In the genomic region with DNA sequence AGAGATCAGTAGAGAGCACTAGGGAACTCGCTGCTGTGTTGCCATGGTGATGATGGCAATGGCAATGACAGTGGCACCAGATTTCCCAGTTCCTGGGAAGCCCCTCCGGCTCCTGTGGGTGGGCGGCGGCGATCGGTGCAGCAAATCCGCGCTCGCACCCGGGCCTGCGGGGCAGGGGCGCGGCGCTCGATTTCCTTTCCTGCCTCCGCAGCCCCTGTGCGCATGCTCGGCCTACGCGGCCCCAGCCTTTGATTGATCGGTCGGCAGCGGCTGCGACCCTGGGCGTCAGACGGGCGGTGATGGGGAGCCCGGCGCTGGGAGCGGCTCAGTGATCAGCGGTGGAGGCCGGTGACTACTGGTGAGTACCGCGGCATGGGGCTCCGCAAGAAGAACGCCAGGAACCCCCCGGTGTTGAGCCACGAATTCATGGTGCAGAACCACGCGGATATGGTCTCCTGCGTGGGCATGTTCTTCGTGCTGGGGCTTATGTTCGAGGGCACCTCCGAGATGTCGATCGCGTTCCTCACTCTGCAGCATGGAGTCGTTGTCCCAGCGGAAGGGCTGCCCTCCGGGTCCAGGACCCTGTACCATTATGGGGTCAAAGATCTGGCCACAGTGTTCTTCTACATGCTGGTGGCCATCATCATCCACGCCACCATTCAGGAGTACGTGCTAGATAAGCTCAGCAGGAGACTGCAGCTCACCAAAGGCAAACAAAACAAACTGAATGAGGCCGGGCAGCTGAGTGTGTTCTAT, we compare ENCODE assay signal across 9 mouse cellular contexts. TPM values are rescaled to one million over a fixed set of nuclear protein-coding genes. Genes with fewer than 3 reads are reported as not detected.
DNase-seq lines count a peak whose midpoint lies in the region; ATAC-seq and TF ChIP-seq lines count a peak whose summit lies in the region.
"Had no signal": no experiment of that assay in that cellular context is flagged by ENCODE, and none has a peak within 500 bp of the region (broad histone marks: within the 10 kb centered on the region; RNA-seq: fewer than 3 reads in every experiment).

Gene Tram1l1 (plus strand): TSS at position 35 of the 756 bp plus-strand sequence.

- no peaks in the 10 kb centered on the region for H3K36me3 ChIP-seq in heart, embryonic 10.5 days
- H3K36me3 ChIP-seq in liver, adult 2 months (ENCODE audit: control insufficient read depth, insufficient read depth, low read length) = no peaks in the 10 kb centered on the region
- H3K36me3 ChIP-seq in neural tube, embryonic 14.5 days (ENCODE audit: control insufficient read depth, insufficient read depth, low read length) = no peaks in the 10 kb centered on the region; the same call in 1 of the 2 replicates

- no peaks in the 10 kb centered on the region for H3K27me3 ChIP-seq in heart, embryonic 10.5 days (ENCODE audit: insufficient read depth, poor library complexity, severe bottlenecking)
- H3K27me3 ChIP-seq in liver, adult 2 months (ENCODE audit: control insufficient read depth, insufficient read depth, low read length) = peaks cover 5% of the 10 kb centered on the region; the same call in 1 of the 2 replicates
- no peaks in the 10 kb centered on the region for H3K27me3 ChIP-seq in neural tube, embryonic 14.5 days (ENCODE audit: control insufficient read depth, insufficient read depth, low read length)
- H3K27me3 ChIP-seq: Patski had no signal

- 5% methylated on average over 53 of the region's 53 CpGs for WGBS in heart, embryonic 10.5 days
- 5% methylated on average over 53 of the region's 53 CpGs for WGBS in liver, adult 2 months
- WGBS in neural tube, embryonic 14.5 days = 2% methylated on average over 53 of the region's 53 CpGs

- peak within 1 kb of the TSS; percentile 87 for H3K27ac ChIP-seq in heart, embryonic 10.5 days
- no peak within 1 kb of the TSS for H3K27ac ChIP-seq in liver, adult 2 months (replicated peaks; ENCODE audit: insufficient read depth, low read depth, low read length)
- peak within 1 kb of the TSS; percentile 88 for H3K27ac ChIP-seq in neural tube, embryonic 14.5 days (ENCODE audit: low read depth, low read length)

- peak; percentile 97 for ATAC-seq in neural tube, embryonic 14.5 days (ENCODE audit: low read depth)
- ATAC-seq: Patski had no signal

- no peak within 1 kb of the TSS for H3K9ac ChIP-seq in liver, adult 2 months (ENCODE audit: low read depth, low read length)
- peak within 1 kb of the TSS; percentile 55 for H3K9ac ChIP-seq in neural tube, embryonic 14.5 days (replicated peaks; ENCODE audit: low read depth, low read length)

- no peak for TF ChIP-seq POLR2A in liver, adult 2 months (IDR thresholded peaks at IDR 0.05; ENCODE audit: extremely low read depth, insufficient read depth, low read length)

- peak; percentile 3 for DNase-seq in thymus, postnatal 0 days (ENCODE audit: low spot score)
- DNase-seq in thymus, postnatal 36 days = no peak
- peak; percentile 92 for DNase-seq in embryo, embryonic 10.5 days (ENCODE audit: low spot score)
- peak; percentile 87 for DNase-seq in heart, embryonic 10.5 days (ENCODE audit: low spot score)
- peak; percentile 47 for DNase-seq in kidney, postnatal 14 days
- no peak for DNase-seq in liver, adult 2 months (ENCODE audit: extremely low read depth, low read depth, low spot score)
- DNase-seq in urinary bladder, postnatal 4 days (ENCODE audit: low spot score in 2 of 2) = peak; percentile 47 to 61

- peak within 1 kb of the TSS; percentile 61 for H3K4me2 ChIP-seq in neural tube, embryonic 14.5 days (ENCODE audit: low read depth, low read length)

- H3K9me3 ChIP-seq in heart, embryonic 10.5 days = no peaks in the 10 kb centered on the region
- no peaks in the 10 kb centered on the region for H3K9me3 ChIP-seq in neural tube, embryonic 14.5 days (ENCODE audit: control insufficient read depth, low read length)

- H3K4me1 ChIP-seq in heart, embryonic 10.5 days = peaks cover 6% of the 10 kb centered on the region; the same call in 1 of the 2 replicates
- no peaks in the 10 kb centered on the region for H3K4me1 ChIP-seq in liver, adult 2 months (ENCODE audit: control insufficient read depth, insufficient read depth, low read length)
- peaks cover 17% of the 10 kb centered on the region for H3K4me1 ChIP-seq in neural tube, embryonic 14.5 days (ENCODE audit: control insufficient read depth, insufficient read depth, low read length)

- peak within 1 kb of the TSS; percentile 71 for H3K4me3 ChIP-seq in heart, embryonic 10.5 days
- H3K4me3 ChIP-seq in liver, adult 2 months (ENCODE audit: insufficient read depth, low read depth, low read length) = peak within 1 kb of the TSS; percentile 9; the same call in 1 of the 2 replicates
- peak within 1 kb of the TSS; percentile 42 for H3K4me3 ChIP-seq in neural tube, embryonic 14.5 days (ENCODE audit: low read depth, low read length)

- TF ChIP-seq CTCF in liver, adult 2 months (IDR thresholded peaks at IDR 0.05; ENCODE audit: low read depth, low read length) = no peak

- no peaks in the 10 kb centered on the region for H3K79me2 ChIP-seq in liver, adult 2 months (ENCODE audit: control insufficient read depth, insufficient read depth, low read length)

RNA-seq across cellular contexts. Expression of gene Tram1l1, which starts in this region (rescaled TPM):
- 0.09 and 0.21 TPM in 2 replicates for polyA plus RNA-seq in thymus, postnatal 0 days (2015; fragmentation: Nextera tagmentation; extraction: Ambion mirVana)
- polyA plus RNA-seq in heart, embryonic 10.5 days (2016; fragmentation: Nextera tagmentation; extraction: Ambion mirVana) = 5.1 and 6.3 TPM in 2 replicates
- total RNA-seq in liver, adult 2 months (2014; rRNA removed) = 0.07 TPM in 1 of 2 replicates, not detected in the other
- polyA plus RNA-seq in liver, adult 2 months (2012; rRNA removed) = not detected in 2 replicates
- polyA plus RNA-seq in neural tube, embryonic 14.5 days (2014; fragmentation: Nextera tagmentation; extraction: Ambion mirVana) = 55.7 and 57.1 TPM in 2 replicates
- polyA plus RNA-seq: Patski had no signal

Comparison
In these comparisons a context has a peak if more than half of its experiments do, and no peak if none do; other contexts are left out.
1. Peak in DNase-seq in thymus, postnatal 0 days; RNA of the gene not detected or under 1 TPM.
2. DNase-seq: peak in embryo, embryonic 10.5 days (single experiment), heart, embryonic 10.5 days (single experiment), kidney, postnatal 14 days (single experiment) and urinary bladder, postnatal 4 days (2 of 2); none in thymus, postnatal 36 days (0 of 2) and liver, adult 2 months (single experiment).
3. H3K4me3 ChIP-seq: peak in every context shown above with its lines; median percentile 71 in heart, embryonic 10.5 days; 42 in neural tube, embryonic 14.5 days; 9 in liver, adult 2 months.